Mouse (Mus musculus) kidney, postnatal 36 days (tissue): Measurements from ENCODE around the gene Ajap1.

Experiments used
- DNase-seq, 2 experiments: peaks; one replicate each; pipeline ENCODE4 v3.0.0; 2021 to 2022; ENCODE audit warnings: mixed read lengths in 2 of 2

Gene Ajap1

DNA sequence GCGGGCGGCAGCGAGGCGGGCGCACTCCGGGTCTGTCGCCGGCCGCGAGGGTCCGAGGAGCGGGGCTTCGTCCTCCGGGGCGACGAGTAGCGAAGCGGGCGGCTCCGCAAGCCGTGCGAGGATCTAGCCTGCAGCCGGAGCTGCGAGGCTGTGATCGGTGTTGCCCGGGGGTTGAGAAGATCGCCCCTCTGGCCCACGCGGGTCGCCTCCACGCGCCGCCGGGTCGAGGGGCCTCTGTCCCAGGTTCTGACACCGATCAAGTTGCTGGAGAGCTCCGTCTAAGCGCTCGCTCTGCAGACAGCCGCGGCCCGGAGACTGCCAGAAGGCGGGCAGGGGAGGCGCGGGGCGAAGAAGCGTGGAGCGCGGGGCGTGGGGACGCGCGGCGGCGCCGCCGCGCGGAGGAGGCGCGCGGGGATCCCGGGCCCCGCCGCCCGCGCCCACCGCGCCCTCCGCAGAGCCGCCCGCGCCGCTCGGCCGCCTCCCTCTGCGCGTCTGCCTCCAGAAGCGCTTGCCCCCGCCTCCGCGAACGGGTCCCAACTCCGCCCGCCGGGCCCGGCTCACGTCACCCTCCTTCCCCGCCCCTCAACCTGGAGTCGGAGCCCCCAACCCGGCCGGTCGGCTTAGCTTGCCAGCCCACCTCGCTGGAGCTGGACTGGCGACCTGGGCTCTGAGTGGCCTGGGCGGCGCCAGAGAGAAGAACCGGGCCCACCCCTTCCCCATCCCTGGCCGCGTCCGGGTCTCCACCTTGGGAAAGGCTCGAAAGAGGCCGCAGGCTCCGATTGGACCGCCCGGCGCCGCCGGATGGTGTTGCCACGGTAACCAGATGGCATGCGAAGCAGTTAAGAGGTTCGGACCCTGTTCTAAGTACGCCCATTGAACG, at the start of gene Ajap1:
Gene Ajap1, minus strand, starts transcription at position 353 of the 880 bp plus-strand sequence.
- no peak for DNase-seq

DNA sequence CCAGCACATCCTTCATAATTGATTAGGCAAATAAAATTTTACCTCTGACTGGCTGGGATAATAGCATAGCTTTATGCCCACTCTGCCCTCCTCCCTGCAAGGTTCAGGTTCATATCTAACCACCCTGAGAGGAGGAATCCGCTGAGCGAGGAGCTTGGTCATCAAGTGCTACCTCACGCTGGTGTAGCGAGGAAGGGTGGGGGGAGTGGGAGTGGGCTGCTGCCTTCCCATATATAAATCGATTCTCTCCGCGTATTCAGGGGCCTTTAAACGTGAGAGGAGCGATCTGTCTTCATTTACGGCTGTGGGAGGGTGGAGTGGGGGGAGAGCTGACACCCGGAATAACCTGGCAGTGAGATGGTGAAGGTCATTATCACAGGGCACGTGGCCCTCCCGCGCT, 47.9 kb upstream of the Ajap1 start:
- no peak for DNase-seq

DNA sequence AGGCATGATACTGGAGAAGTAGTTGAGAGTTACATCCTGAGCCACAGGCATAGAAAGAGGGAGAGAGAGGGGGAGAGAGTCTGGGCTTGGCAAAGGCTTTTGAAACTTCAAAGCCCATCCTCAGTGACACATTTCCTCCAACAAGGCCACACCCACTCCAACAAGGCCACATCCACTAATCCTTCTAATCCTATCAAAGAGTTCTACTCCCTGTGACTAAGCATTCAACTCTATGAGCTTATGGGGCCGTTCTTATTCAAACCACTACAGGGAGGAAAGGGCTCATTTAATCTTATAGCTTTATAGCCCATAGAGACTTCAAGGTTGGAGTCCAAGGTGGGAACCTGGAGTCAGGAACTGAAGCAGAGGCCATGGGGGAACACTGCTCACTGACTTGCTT, 39.0 kb upstream of the Ajap1 start:
- DNase-seq: no peak

DNA sequence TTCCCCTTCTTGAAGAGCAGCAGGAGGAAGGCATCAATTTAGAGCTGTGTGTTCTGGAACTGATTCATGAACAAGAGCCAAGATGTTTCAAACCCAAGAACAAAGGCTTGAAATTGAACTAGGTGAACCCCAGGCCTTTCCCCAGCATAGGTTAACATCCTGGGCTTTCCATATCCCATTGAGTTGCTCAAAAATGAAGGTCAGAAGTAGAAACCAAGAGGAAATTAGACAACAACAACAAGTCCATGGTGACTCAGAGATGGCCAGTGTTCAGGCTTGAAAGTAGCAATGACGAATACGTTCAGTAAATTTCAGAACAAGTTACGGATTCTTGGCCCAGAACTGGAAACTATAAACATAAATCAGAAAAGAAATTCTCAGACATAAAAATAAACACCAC, 37.3 kb upstream of the Ajap1 start:
- DNase-seq: no peak

DNA sequence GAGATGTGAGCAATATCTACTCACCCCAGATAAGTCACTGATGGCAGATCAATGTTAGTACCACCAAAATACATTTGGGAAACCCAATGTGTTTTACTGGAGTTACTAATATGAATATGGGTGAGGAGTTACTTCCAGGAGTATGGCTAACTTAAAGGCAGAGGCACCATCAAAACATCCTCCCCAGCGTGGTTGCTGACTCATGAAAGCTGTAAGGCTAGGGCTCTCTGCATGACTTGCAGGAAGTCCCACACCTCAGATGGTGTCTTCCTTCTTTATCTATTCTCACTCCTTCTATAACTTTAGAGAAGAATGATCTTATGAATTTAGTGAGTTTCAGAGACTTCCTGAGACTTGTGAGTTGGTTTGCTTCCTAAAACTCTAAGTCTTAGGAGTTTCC, 36.7 kb upstream of the Ajap1 start:
- DNase-seq: no peak

DNA sequence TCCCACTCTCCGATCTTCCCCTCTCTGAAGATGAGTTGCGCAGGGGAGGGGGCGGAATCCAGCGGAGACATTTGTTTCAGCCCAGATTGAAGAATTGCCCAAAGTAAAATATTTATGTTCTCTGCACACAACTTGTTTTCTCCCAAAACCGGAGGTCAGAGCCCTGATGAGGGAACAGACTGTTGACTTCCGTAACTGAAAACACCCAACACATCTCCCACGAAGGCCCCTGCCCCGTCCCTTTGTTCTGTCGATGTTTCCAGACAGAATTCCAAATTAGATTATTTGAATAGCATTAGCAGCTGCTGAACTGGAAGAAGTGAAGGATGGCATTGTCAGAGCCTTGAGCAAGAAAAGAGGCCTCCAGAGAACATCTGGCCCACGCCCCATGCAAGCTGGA, 33.2 kb upstream of the Ajap1 start:
- DNase-seq: no peak

DNA sequence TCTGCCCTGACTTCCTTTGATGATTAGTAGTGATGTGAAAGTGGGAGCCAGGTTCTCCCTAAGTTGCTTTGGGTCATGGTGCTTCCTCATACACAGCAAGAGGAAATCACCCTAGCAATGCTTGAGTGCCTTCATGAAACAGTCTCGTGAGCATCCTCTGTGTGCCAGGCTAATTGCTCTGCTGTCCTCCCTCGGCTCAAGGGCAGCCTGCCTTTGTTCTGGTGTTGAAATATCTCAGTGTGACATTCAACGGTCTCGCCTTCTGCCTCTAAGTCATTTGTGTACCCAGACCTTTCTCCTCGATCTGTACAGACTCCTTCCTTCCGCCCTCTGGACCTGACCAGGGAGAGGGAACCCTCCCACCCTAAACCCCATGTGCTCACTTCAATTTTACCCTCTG, 31.5 kb upstream of the Ajap1 start:
- no peak for DNase-seq

DNA sequence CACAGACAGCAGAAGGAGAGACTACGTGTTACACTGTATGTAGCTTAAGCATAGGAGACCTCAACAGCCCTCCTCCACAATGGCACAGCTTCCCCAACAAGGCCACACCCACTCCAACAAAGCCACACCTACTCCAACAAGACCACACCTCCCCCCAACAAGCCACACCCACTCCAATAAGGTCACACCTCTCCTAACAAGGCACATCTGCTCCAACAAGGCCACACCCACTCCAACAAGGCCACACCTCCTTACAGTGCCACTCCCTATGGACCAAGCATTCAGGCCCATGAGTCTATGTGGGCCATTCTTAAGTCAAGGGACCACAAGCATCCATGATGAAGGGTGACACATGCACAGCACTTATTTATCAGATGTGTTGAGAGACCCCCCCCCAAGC, 28.9 kb upstream of the Ajap1 start:
- no peak for DNase-seq

DNA sequence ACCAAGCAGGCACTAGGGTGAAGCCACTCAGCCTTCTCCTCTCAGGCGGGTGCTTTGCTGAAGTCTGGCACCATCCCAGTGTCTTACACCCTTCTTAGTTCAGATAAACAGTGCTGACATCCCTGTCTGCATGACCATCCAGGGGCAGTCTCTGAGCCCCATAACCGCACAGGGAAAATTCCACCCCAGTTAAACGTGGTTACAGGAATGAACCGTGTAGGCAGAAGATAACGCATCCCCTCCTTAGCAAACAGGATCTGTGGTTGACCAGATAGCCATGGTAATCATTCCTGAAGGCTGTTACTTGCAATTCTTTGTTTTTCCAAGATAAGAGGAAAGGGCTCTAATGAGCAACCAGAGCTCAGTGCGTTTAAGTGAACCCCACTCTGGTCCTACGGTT, 19.3 kb upstream of the Ajap1 start:
- DNase-seq: no peak

DNA sequence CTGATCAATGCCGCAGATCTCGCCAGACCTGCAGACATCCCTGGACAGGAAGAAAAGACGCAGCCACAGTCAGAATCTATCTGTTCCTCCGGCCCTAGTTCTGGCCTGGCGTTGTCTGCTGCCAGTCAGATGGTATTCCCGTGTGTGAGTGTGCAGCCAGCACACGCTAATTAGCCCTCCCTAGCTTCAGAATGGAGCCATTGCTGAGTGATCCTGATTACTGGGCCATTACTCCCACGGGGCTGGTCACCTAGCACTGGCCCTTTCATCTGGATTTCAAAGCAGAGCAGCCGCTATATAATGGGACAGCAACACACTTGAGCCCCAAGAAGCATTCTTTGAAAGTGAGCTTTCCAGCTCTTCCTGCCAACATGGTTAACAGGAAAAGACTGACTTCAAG, 9.8 kb upstream of the Ajap1 start:
- no peak for DNase-seq

DNA sequence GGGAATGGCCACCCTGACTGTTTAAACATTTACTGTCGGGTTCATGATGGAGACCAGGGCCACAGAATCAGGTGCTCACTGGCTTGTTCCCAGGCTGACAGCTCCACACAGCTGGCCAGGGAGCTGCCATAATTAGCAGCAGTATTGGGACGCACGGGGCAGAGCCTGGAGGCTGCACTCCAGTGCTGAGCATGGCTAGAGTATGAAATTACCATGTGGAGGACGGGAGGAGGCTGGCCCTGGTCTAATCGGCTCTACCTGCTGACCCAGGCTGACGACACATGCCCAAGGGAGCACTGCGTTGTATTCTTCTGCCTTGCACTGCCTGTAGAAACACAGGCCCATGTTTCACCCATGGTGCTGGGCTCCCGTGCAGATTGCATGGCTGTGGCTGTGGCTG, 6.5 kb upstream of the Ajap1 start:
- no peak for DNase-seq

DNA sequence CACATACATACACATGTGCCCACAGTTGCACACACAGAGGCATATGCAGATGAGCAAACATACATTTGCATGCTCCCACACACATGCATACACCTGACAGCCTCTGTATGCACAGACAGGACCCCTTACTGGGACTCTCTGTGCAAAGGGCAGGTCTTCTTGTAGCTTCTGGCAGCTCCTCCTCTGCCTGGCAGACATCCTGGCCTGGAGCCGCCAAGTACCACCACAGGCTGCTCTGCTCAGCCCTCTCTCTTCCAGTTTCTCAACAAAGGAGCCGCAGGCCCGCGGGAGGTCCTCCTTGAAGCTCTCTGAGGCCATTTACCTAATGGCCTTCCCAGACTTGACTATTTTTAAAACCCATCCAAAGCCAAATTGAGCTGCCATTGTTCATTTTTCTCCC, 3.3 kb upstream of the Ajap1 start:
- no peak for DNase-seq

DNA sequence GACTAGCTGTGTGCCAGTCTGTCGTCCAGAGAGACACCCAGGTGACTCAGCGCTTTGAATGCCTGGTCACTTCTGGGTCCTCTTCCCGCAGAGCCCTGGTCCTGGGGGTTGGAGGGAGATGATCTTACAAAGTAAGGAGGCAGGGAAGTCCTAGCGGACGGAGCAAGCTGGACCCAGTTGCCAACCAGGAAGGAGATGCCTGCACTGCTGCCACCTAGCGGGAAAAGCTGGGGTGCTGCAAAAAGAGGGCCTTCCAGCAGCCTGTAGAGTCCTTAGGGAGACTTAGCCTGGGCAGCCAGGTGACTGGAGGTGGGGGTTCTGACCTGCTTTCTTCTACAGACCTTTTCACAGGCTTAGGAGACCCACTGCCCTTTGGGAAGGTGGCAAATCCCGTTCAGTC, 1.8 kb upstream of the Ajap1 start:
- peak; percentile 53 to 85 for DNase-seq

DNA sequence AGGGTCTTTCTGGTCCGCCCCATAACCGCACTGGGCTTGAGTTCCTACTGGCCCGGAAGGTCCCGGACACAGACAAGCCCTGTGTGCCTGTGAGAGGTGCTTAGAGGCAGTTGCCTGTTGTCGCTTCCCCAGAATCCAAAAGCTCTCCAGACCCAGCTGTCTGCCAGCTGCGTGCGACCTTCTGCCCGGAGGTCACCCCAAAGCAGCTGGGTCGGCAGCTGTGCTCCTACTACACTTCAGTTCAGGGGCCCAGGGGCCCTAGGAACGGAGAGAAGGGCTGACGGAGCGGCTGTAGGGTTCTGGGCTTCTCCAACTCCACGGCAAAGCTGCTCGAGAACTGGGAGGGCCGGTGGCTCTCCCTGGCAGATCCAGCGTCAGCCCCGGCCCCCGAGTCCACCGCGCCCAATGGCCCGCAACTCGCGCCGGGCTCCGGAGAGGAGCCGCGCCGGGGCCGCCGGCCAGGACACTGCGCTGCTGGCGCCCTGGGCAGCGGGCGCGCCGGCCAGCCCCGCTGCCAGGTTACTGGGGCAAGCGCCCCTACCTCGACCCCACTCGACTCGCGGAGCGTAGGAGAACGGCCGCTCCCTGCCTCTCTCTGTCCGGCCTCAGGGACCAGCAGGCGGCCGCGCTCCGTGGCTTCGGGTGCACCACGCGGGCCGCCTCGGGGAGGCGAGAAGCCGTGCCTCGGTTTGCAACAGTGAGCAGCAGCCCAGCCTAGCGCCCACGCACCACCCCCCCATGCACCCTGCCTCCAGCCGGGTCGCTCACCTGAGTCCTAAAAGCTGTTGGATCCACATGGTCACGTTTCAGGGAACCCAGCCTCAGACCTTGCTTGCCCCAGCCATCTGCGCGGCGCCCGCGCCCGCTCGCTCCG, 1.0 kb downstream of the Ajap1 start:
- DNase-seq: no peak

DNA sequence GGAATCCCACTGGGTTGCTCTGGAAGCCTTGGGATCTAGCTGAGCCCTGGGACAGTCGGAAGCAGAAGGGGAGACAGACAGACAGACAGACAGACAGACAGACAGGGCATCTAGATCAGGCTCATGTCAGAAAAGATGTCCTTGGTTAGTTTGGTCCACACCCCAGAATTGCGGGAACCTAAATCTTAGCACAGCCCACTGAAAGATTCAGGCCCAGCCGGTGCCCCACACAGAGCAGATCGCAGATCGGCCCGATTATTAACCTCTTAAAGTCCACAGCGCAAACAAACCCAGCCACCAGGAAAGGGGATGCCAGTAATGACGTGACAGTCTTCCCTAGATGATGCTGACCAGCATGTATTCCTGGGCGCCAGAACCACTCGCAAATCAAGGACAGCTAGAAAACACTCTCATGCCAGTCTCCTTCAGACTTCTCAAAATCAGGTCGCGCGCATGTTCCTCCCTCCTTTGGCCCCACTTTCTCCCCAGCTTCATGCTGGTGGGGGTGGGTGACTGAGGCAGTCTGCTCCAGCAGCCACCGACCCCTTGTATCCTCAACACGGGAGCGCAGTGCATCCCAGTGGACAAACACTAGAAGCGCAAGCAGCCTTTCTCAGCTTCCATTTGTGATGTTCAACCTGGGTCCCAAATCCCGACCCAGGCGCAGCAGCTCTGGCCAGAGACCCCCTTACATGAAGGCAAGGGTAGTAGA, 1.9 kb downstream of the Ajap1 start:
- DNase-seq: peak in 1 of 2 experiments; percentile 15

DNA sequence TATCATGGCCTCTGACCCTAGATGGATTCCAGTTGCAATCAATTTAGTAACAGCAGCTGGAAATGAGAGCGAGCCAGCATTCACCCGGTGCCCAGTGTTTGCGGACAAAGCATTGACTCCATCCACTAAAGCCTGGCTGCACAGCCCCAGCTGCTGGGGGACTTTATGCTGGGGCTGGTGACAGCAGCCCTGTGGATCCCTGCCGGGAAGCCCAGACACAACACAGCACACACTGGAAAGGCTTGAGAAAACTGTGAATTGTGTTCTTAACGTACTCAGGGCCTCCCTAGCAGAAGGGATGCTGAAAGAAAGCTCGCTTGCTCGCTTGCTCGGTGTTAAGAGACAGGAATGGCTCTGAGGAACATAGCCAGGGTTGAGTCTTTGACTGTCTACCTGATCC, 3.5 kb downstream of the Ajap1 start:
- no peak for DNase-seq

DNA sequence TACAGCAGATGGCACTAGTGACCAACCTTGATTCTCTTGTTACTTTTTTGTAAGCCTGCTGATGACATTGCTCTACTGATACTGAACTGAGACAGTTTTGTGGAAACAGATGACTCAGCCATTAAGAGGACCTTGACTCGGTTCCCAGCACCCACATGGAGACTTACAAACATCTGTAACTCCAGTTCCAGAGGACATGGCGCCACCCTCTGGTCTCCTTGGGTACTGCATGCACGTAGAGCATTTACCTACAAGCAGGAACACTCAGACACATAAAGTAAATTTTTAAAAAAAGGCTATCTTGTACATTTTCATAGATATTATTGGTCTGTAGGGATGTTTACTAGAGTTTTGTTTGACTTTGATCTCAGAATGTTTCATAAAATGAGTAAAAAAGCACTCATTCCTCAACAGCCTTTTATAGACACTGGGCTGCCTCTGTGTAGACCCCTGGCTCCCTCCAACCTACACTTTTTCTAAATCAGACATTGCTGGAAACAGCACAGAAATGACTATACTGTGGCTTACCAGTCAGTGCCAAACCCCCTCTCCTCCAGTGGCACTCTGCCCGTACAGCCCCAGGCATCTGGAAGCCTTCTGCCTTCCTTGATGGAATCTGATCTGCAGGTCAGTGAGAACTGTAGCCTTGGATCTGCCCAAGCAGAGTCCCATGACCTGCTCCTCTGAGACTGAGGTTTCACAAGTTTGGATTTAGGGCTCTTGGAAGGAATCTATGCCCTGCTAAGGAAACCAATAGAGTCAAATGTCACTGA, 8.9 kb downstream of the Ajap1 start:
- DNase-seq: no peak

DNA sequence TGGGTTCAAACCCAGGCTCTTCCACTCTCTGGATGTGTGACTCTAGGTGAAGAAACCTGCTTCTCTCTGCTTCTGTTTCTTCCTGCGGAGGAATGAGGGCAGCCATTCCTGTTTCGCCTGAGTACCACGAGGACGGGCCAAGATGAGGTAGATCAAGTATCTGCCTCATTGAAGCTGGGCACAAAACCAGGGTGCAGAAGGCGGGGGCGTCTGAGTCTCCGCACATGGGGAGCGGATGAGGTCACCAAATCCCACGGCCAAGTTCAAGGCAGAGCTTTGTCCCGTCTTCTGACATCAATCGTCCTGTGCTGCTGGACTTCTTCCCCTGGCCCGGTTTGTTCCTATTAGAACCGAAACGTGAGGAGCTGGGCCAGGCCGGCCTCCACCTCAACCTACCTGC, 12.9 kb downstream of the Ajap1 start:
- DNase-seq: no peak

DNA sequence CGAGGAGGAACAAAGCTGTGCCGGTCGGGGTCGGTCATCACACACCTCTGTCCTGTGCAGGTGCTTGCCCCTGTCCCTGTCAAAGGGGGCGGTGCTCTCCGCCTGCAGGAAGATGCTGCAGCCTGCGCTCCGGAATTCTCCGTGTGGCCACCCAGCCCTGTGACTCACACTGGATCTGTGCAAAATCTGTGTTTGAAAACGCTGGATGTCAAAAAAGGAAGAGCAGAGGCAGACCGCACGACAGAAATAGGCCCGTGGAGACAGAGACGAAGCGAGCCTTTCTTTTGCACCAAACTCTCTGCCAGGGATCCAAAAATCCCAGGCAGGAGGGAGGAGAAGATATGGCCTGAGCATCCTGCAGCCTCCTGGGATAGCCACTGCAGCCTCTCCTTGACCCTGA, 22.7 kb downstream of the Ajap1 start:
- no peak for DNase-seq

DNA sequence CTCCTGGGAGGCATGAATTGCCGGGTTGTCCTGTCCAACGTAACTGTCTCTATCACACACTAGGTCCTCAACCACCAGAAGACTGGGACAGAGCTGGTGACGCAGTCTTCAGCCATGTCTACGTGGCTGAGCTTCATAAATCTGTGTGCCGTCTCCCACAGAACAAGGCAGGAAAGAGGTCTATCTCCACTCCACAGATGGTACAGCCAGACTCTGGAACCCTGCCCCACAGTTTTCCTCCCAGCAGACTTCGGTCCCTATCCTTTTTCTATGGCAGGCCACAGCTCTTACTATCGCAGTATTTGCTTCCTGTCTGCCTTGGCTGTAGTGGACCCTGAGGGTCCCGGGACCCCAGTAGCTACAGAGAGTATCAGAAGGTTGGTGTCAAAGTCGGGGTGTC, 23.1 kb downstream of the Ajap1 start:
- DNase-seq: no peak

DNA sequence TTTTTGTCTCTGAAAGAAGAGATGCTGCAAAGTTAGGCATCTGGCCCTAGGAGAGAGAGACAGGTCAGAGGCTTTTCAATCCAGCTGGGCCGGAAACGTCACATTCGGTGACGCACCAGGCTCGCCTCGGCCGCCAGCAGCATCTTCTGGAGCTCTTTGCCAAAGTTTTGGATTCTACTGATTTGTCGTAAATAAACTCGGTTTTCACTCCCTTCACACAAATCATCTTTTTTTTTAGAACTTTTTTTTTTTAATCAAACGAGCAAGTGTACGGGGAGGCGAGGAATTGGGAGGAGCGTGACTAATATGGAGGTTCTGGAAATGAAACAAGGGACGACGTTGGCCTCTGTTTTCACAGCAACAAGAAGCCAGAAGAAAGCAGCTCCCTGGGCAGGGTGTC, 23.8 kb downstream of the Ajap1 start:
- no peak for DNase-seq

DNA sequence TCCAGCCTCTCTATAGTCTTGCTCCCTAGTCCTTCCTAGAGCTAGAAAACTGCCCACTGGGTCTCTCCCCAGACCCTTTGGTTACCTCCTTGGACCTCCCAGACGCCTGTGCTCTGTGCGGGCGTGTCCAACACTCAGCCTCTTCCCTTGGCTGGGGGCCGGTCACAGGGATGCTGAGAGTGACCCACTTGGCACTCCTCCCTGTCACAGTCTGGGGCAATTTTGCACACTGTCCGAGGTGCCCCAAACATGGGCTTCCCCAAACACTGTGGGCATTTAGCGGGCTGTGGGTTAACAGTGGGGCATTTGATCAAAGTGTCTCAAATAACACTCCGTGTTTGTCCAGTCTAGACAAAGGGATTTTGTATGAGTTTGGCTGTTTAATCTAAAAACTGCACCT, 29.1 kb downstream of the Ajap1 start:
- no peak for DNase-seq

DNA sequence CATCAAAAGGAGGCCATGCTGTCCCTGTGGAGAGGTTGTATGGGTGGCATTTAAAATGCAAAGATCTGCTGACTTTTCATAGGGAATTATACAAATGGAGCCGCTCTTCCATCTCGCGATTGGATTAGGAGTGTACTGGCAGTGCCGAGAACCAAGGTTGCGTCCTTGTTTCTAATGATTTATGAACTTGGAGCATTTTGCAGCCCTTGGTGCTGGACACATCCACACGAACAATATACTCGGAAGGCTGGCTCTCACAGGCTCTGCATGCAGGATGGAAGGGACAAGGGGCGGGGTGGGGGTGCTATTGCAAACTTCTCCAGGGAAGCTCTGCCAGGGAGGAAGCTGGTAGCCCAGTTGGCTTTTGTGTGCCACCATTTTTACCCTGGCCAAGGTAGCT, 31.1 kb downstream of the Ajap1 start:
- no peak for DNase-seq
